Mouse (Mus musculus): ENCODE measurements around the gene Phactr2.

Gene Phactr2

DNA sequence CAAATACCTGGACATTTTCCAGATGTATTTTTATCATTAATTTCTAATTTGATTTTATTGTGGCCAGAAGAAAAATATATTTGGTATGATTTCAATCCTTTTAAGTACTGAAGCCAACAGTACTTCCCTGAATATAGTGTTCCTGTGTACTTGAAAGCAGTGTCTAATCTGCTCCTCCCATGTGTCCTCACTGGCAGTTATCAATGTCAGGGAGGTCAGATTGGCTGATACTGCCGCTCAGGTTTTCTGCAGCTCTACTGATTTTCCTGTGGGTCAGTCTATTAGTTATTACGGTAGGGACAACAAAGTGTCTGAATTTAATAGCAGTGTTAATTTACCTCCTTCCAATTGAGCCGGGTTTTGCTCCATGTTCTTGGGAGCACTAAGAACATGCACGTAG is 312.2 kb downstream of the Phactr2 start:
- DNase-seq (ENCODE audit: low spot score): no peak

- DNase-seq (ENCODE audit: low spot score): no peak
Observed at GRCm38 (mm10) chr10:13160913-13161312, 313.3 kb downstream of the Phactr2 start.
